Mouse (Mus musculus): ENCODE results near the gene Timm29. TPM values are rescaled to one million over a fixed set of nuclear protein-coding genes. Genes with fewer than 3 reads are reported as not detected.

Gene Timm29
- polyA plus RNA-seq, 2 experiments: 35.5 to 39.8 TPM

DNA sequence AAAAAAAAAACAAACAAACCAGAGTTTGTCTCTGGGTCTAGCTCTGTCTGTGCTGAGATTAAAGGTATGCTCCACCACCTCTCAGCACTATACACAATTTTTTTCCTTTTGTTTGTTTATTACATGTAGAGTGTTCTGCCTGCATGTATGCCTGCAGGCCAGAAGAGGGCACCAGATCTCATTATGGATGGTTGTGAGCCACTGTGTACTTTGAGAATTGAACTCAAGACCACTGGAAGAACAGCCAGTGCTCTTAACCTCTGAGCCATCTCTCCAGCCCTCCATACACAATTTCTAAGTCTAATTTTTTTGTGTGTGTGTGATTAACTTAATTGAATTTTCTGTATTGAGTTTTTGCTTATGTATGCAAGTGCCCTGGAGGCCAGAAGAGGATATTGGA is 34.0 kb downstream of the Timm29 start:
- no peak overlapping the region for H3K4me3 ChIP-seq (replicated peaks; ENCODE audit: low read length)
- peaks cover 4% of the 10 kb centered on the region; the same call in 1 of the 2 replicates for H3K36me3 ChIP-seq (ENCODE audit: control insufficient read depth, insufficient read depth, low read length)
- ATAC-seq (ENCODE audit: low FRiP score, low read depth): no peak
- no peak overlapping the region for H3K4me2 ChIP-seq (replicated peaks; ENCODE audit: low read depth, low read length, severe bottlenecking)
- H3K27me3 ChIP-seq (ENCODE audit: control insufficient read depth, insufficient read depth, low read length): no peaks in the 10 kb centered on the region
- H3K9me3 ChIP-seq (ENCODE audit: control insufficient read depth, low read length): no peaks in the 10 kb centered on the region
- no peak overlapping the region for H3K9ac ChIP-seq (ENCODE audit: low read depth, low read length, severe bottlenecking)
- TF ChIP-seq POLR2A (IDR thresholded peaks at IDR 0.05; ENCODE audit: borderline replicate concordance, extremely low read depth, insufficient read depth, insufficient read length): no peak
- H3K27ac ChIP-seq (replicated peaks; ENCODE audit: low read depth, low read length): no peak overlapping the region
- H3K4me1 ChIP-seq (ENCODE audit: control insufficient read depth, insufficient read depth, low read length): no peaks in the 10 kb centered on the region
- no peak for DNase-seq (ENCODE audit: low spot score)

DNA sequence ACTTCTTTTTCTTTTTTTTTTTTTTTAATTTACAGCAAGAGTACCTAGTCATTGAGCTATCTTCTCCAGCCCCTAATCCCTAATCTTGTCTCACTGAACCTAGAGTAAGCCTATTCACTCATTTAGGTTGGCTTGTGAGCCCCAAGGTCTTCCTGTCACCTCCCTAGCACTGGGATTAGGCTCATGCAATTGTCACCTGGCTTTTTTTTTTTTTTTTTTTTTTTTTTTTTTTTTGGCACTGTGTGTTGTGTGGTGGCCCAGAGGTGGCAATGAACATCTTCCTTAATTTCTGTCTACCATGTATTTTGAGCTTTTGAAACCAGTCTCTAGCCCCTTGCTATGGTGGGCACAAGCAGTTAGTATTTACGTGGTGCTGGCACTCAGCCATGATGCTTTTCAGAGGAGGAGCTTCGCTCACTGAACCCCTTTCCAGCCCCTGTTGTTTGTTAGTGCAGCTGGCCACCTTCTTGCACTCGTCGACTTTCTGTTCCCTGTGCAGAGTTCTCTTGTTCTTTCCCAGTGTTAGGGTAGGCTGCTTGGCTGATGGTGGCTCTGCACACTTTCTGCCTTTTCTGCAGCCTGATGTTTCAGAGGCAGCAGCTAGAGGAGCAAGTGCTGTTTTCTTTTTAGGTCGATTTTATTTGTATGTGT is 34.7 kb downstream of the Timm29 start:
- DNase-seq (ENCODE audit: low spot score) (no peak), ATAC-seq (ENCODE audit: low FRiP score, low read depth) (no peak)
- Histone ChIP-seq H3K36me3 (ENCODE audit: control insufficient read depth, insufficient read depth, low read length) (peaks cover 4% of the 10 kb centered on the region; the same call in 1 of the 2 replicates), H3K4me2 (replicated peaks; ENCODE audit: low read depth, low read length, severe bottlenecking) (no peak overlapping the region), H3K9ac (ENCODE audit: low read depth, low read length, severe bottlenecking) (no peak overlapping the region), H3K27me3 (ENCODE audit: control insufficient read depth, insufficient read depth, low read length) (no peaks in the 10 kb centered on the region), H3K4me3 (replicated peaks; ENCODE audit: low read length) (no peak overlapping the region), H3K4me1 (ENCODE audit: control insufficient read depth, insufficient read depth, low read length) (no peaks in the 10 kb centered on the region), H3K9me3 (ENCODE audit: control insufficient read depth, low read length) (no peaks in the 10 kb centered on the region), H3K27ac (replicated peaks; ENCODE audit: low read depth, low read length) (no peak overlapping the region)
- WGBS: 83% methylated on average over 5 of the region's 5 CpGs
- no peak for TF ChIP-seq POLR2A (IDR thresholded peaks at IDR 0.05; ENCODE audit: borderline replicate concordance, extremely low read depth, insufficient read depth, insufficient read length)

DNA sequence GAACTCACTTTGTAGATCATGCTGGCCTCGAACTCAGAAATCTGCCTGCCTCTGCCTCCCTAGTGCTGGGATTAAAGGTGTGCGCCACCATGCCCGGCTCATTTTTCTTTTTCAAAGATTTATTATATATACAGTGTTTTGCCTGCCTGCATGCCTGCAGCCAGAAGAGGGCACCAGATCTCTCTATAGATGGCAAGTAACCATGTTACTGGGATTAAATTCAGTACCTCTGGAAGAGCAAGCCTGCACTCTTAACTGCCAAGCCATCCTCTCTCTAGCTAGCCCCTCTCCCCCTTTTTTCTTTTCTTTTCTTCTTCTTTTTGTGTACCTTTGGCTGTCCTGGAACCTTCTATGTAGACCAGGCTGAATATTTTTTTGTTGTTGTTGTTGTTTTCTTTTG is 38.2 kb downstream of the Timm29 start:
- 87% methylated on average over 3 of the region's 3 CpGs for WGBS
- H3K4me2 ChIP-seq (replicated peaks; ENCODE audit: low read depth, low read length, severe bottlenecking): no peak overlapping the region
- no peak for ATAC-seq (ENCODE audit: low FRiP score, low read depth)
- H3K27ac ChIP-seq (replicated peaks; ENCODE audit: low read depth, low read length): no peak overlapping the region
- H3K36me3 ChIP-seq (ENCODE audit: control insufficient read depth, insufficient read depth, low read length): peaks cover 34% of the 10 kb centered on the region
- H3K27me3 ChIP-seq (ENCODE audit: control insufficient read depth, insufficient read depth, low read length): no peaks in the 10 kb centered on the region
- H3K9me3 ChIP-seq (ENCODE audit: control insufficient read depth, low read length): no peaks in the 10 kb centered on the region
- DNase-seq (ENCODE audit: low spot score): no peak
- no peak overlapping the region for H3K4me3 ChIP-seq (replicated peaks; ENCODE audit: low read length)
- no peak overlapping the region for H3K9ac ChIP-seq (ENCODE audit: low read depth, low read length, severe bottlenecking)
- H3K4me1 ChIP-seq (ENCODE audit: control insufficient read depth, insufficient read depth, low read length): no peaks in the 10 kb centered on the region
- TF ChIP-seq POLR2A (IDR thresholded peaks at IDR 0.05; ENCODE audit: borderline replicate concordance, extremely low read depth, insufficient read depth, insufficient read length): no peak

DNA sequence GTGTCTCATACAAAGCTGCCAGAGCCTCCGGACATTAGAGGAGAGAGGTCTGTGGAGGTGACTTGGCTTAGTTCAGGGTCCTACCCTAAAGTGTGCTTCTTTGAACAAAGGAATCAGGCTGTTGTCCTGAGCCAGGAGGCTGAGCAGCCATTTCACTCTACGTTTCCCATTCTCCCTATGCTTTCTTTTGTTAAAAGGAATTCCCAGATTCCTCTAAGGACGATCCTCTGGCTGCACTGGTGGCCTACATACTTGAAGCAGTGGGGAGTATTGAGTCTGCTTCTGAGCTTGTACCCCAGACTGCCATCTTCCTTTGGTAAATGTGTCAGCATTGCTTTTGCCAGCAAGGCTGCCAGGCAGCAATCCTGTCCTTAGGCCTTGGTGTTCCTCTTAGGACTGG is 40.6 kb downstream of the Timm29 start:
- Histone ChIP-seq H3K4me2 (replicated peaks; ENCODE audit: low read depth, low read length, severe bottlenecking) (no peak overlapping the region), H3K36me3 (ENCODE audit: control insufficient read depth, insufficient read depth, low read length) (peaks cover 58% of the 10 kb centered on the region), H3K4me3 (replicated peaks; ENCODE audit: low read length) (no peak overlapping the region), H3K27ac (replicated peaks; ENCODE audit: low read depth, low read length) (no peak overlapping the region), H3K9me3 (ENCODE audit: control insufficient read depth, low read length) (no peaks in the 10 kb centered on the region), H3K4me1 (ENCODE audit: control insufficient read depth, insufficient read depth, low read length) (no peaks in the 10 kb centered on the region), H3K27me3 (ENCODE audit: control insufficient read depth, insufficient read depth, low read length) (no peaks in the 10 kb centered on the region), H3K9ac (ENCODE audit: low read depth, low read length, severe bottlenecking) (no peak overlapping the region)
- ATAC-seq (ENCODE audit: low FRiP score, low read depth) (no peak), DNase-seq (ENCODE audit: low spot score) (no peak)
- no peak for TF ChIP-seq POLR2A (IDR thresholded peaks at IDR 0.05; ENCODE audit: borderline replicate concordance, extremely low read depth, insufficient read depth, insufficient read length)
- WGBS: 81% methylated on average over 3 of the region's 3 CpGs

DNA sequence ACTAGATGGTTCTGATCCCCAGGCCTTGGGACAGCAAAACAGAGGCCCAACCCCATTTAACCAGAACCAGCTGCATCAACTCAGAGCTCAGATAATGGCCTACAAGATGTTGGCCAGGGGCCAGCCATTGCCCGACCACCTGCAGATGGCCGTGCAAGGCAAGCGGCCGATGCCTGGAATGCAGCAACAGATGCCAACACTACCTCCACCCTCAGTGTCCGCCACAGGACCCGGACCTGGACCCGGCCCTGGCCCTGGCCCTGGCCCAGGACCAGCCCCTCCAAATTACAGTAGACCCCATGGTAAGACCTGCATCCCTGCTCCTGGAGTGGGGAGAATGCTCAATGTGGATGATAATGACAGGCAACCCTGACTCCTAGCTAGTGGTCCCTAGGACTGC is 43.1 kb downstream of the Timm29 start:
- no peak overlapping the region for H3K4me2 ChIP-seq (replicated peaks; ENCODE audit: low read depth, low read length, severe bottlenecking)
- DNase-seq (ENCODE audit: low spot score): peak; percentile 25
- WGBS: 38% methylated on average over 7 of the region's 7 CpGs
- H3K4me1 ChIP-seq (ENCODE audit: control insufficient read depth, insufficient read depth, low read length): no peaks in the 10 kb centered on the region
- H3K9me3 ChIP-seq (ENCODE audit: control insufficient read depth, low read length): no peaks in the 10 kb centered on the region
- no peak overlapping the region for H3K27ac ChIP-seq (replicated peaks; ENCODE audit: low read depth, low read length)
- H3K27me3 ChIP-seq (ENCODE audit: control insufficient read depth, insufficient read depth, low read length): no peaks in the 10 kb centered on the region
- TF ChIP-seq POLR2A (IDR thresholded peaks at IDR 0.05; ENCODE audit: borderline replicate concordance, extremely low read depth, insufficient read depth, insufficient read length): no peak
- peaks cover 83% of the 10 kb centered on the region for H3K36me3 ChIP-seq (ENCODE audit: control insufficient read depth, insufficient read depth, low read length)
- no peak overlapping the region for H3K9ac ChIP-seq (ENCODE audit: low read depth, low read length, severe bottlenecking)
- H3K4me3 ChIP-seq (replicated peaks; ENCODE audit: low read length): no peak overlapping the region
- no peak for ATAC-seq (ENCODE audit: low FRiP score, low read depth)
